Mouse (Mus musculus) right cerebral cortex, postnatal 4 days (tissue): ENCODE results near the gene Mta2.

Experiments used
- DNase-seq: peaks from one replicate; pipeline ENCODE4 v3.0.0-alpha.2; 2022

Mta2 gene

GRCm38 (mm10) chr19:8993625-8993912 is 51.9 kb downstream of the Mta2 start:
- DNase-seq = no peak

GRCm38 (mm10) chr19:8994813-8995607 is 53.3 kb downstream of the Mta2 start:
- DNase-seq = no peak

- DNase-seq = no peak
Measured at GRCm38 (mm10) chr19:8996601-8997000, 54.9 kb downstream of the Mta2 start.

DNA sequence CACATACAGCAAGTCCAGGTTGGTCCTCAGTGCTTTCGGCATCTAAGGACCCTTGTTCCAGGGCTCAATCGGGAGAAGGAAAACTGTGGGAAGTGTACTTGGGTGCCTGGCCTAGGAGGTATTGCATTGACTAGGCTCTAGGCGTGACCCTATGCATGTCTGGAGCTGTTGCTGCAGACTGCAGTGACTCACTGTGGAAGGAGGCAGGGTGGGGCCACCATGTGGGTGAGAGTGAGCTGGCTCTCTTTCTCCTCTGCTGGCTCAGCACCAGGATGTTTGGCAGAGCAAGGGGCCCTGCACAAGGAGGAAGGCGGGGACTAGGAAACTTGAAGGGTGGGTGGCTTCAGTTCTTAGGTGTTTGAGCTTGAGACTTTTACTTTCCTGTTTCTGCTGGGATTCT is 55.9 kb downstream of the Mta2 start:
- peak; percentile 45 for DNase-seq

DNA sequence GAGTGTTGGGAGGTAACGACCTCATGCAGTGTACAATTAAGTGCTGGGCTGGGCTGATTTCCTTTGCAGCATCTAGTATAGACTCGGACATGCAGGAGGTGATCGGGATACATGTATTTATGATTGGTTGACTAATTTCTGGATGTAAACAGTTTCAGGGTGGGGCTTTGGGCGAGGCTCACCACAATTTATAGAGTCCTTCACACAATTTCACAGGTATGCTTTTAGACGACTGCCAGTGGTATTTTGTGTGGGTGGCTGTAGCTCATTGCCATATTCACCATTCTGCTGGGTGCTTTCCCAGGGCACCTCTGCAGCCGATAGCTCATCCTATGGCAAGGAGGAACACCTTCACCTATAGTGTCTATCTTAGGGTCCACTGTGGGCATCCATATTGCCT is 56.9 kb downstream of the Mta2 start:
- no peak for DNase-seq

- DNase-seq = no peak
Measured at GRCm38 (mm10) chr19:8999223-8999622, 57.5 kb downstream of the Mta2 start.
